Mouse (Mus musculus) spleen, adult 2 months (tissue): ENCODE results near the gene Nxpe4. TPM values are rescaled to one million over a fixed set of nuclear protein-coding genes. Genes with fewer than 3 reads are reported as not detected.
"Not testable (repeated sequence)": the region's sequence is repeated elsewhere in the genome, so short reads cannot be mapped to it uniquely, and the experiment has no call there.

Source experiments
- DNase-seq, 2 experiments: peaks; one replicate each; pipeline versions ENCODE4 v3.0.0 to v3.0.0-alpha.2; 2012 to 2021; ENCODE audit warnings: low spot score in 2 of 2, low read depth in 1 of 2
- H3K27ac ChIP-seq: fragments of 200-500 bp; 2 replicates; pipeline ENCODE4 v1.5.1; 2012; ENCODE audit warnings: low read length, inconsistent platforms; ENCODE audit not compliant: insufficient read depth
- H3K27me3 ChIP-seq: fragments of 200-500 bp; 2 replicates; pipeline ENCODE4 v1.6.1; 2012; ENCODE audit warnings: mild to moderate bottlenecking, moderate library complexity, low read length, inconsistent platforms; ENCODE audit not compliant: control insufficient read depth, insufficient read depth
- H3K36me3 ChIP-seq: fragments of 200-500 bp; 2 replicates; pipeline ENCODE4 v1.6.1; 2012; ENCODE audit warnings: mild to moderate bottlenecking, low read length, inconsistent platforms; ENCODE audit not compliant: control insufficient read depth, insufficient read depth
- H3K4me1 ChIP-seq: fragments of 200-500 bp; 2 replicates; pipeline ENCODE4 v1.6.1; 2011; ENCODE audit warnings: inconsistent platforms; ENCODE audit not compliant: control insufficient read depth, insufficient read depth, insufficient read length
- H3K4me3 ChIP-seq: fragments of 200-500 bp; 2 replicates; pipeline ENCODE4 v1.5.1; 2011; ENCODE audit warnings: mild to moderate bottlenecking, inconsistent platforms; ENCODE audit not compliant: insufficient read depth, insufficient read length; ENCODE audit errors: extremely low read depth
- CTCF ChIP-seq: fragments of 200-500 bp; IDR thresholded peaks from 2 replicates; pipeline ENCODE4 v1.5.1; 2011; ENCODE audit warnings: mild to moderate bottlenecking, inconsistent platforms; ENCODE audit not compliant: insufficient read depth, insufficient read length, insufficient replicate concordance; ENCODE audit errors: extremely low read depth
- POLR2A ChIP-seq: fragments of 200-500 bp; IDR thresholded peaks from 2 replicates; pipeline ENCODE4 v1.6.1; 2011; ENCODE audit warnings: low read depth, low read length, inconsistent platforms
- WGBS: fragments of 180-500 bp; shearing (Covaris S2); methylation state at CpG from one replicate; pipeline ENCODE4 v1.1.7; 2018; 5-methylcytosine and 5-hydroxymethylcytosine counted together
- polyA plus RNA-seq: library from polyadenylated mRNA; depleted of rRNA; stranded (reverse); fragments of >200 nt; gene quantifications from 2 replicates; pipeline ENCODE4 v1.2.3, GENCODE M21; 2012; rRNA removed

Gene Nxpe4
- 1.4 and 2.0 TPM in 2 replicates for polyA plus RNA-seq

- H3K27ac ChIP-seq, result no peak within 1 kb of the TSS
- DNase-seq, result no peak
- no peaks in the 10 kb centered on the region for H3K27me3 ChIP-seq
- H3K4me1 ChIP-seq, result no peaks in the 10 kb centered on the region
- no peaks in the 10 kb centered on the region for H3K36me3 ChIP-seq
- 36% methylated on average over 12 of the region's 12 CpGs for WGBS
- no peak within 1 kb of the TSS for H3K4me3 ChIP-seq
- TF ChIP-seq CTCF, result no peak
Observed at GRCm38 (mm10) chr9:48161505-48162192, at the start of gene Nxpe4. Nxpe4 (plus strand) TSS chr9:48162023.

- H3K27me3 ChIP-seq, result no peaks in the 10 kb centered on the region
- H3K4me3 ChIP-seq, result no peak overlapping the region
- H3K4me1 ChIP-seq, result no peaks in the 10 kb centered on the region
- H3K27ac ChIP-seq, result no peak overlapping the region
- no peaks in the 10 kb centered on the region for H3K36me3 ChIP-seq
- no peak for TF ChIP-seq POLR2A
- no peak for TF ChIP-seq CTCF
- no peak for DNase-seq
- 30% methylated on average over 3 of the region's 3 CpGs for WGBS
Observed at GRCm38 (mm10) chr9:48126815-48127214, 35.0 kb upstream of the Nxpe4 start.

GRCm38 (mm10) chr9:48137507-48137906 lies 24.3 kb upstream of the Nxpe4 start:
- TF ChIP-seq CTCF, result no peak
- TF ChIP-seq POLR2A, result no peak
- no peak for DNase-seq
- H3K4me3 ChIP-seq, result no peak overlapping the region
- WGBS, result 21% methylated on average over 3 of the region's 3 CpGs
- no peaks in the 10 kb centered on the region for H3K27me3 ChIP-seq
- H3K27ac ChIP-seq, result no peak overlapping the region
- no peaks in the 10 kb centered on the region for H3K36me3 ChIP-seq
- no peaks in the 10 kb centered on the region for H3K4me1 ChIP-seq

GRCm38 (mm10) chr9:48140485-48141411 lies 21.1 kb upstream of the Nxpe4 start:
- no peak for DNase-seq
- H3K27me3 ChIP-seq, result no peaks in the 10 kb centered on the region
- H3K4me3 ChIP-seq, result no peak overlapping the region
- WGBS, result 61% methylated on average over 8 of the region's 8 CpGs
- no peak overlapping the region for H3K27ac ChIP-seq
- no peaks in the 10 kb centered on the region for H3K36me3 ChIP-seq
- TF ChIP-seq CTCF (no peak), POLR2A (no peak)
- H3K4me1 ChIP-seq, result no peaks in the 10 kb centered on the region

- 81% methylated on average over 6 of the region's 6 CpGs for WGBS
- no peaks in the 10 kb centered on the region for H3K27me3 ChIP-seq
- H3K36me3 ChIP-seq, result no peaks in the 10 kb centered on the region
- TF ChIP-seq POLR2A (no peak), CTCF (no peak)
- DNase-seq, result no peak
- H3K4me1 ChIP-seq, result no peaks in the 10 kb centered on the region
- H3K27ac ChIP-seq, result no peak overlapping the region
- no peak overlapping the region for H3K4me3 ChIP-seq
Observed at GRCm38 (mm10) chr9:48142646-48143045, 19.2 kb upstream of the Nxpe4 start.

- TF ChIP-seq CTCF (no peak), POLR2A (no peak)
- H3K4me3 ChIP-seq, result no peak overlapping the region
- H3K36me3 ChIP-seq, result no peaks in the 10 kb centered on the region
- no peaks in the 10 kb centered on the region for H3K4me1 ChIP-seq
- no peak overlapping the region for H3K27ac ChIP-seq
- no peaks in the 10 kb centered on the region for H3K27me3 ChIP-seq
- WGBS, result 92% methylated on average over 3 of the region's 3 CpGs
- no peak for DNase-seq
Observed at GRCm38 (mm10) chr9:48146761-48147160, 15.1 kb upstream of the Nxpe4 start.

GRCm38 (mm10) chr9:48166531-48166930 lies 4.7 kb downstream of the Nxpe4 start:
- H3K27me3 ChIP-seq, H3K27ac ChIP-seq, DNase-seq, H3K4me1 ChIP-seq, H3K4me3 ChIP-seq, H3K36me3 ChIP-seq: not testable (repeated sequence)
- 88% methylated on average over 6 of the region's 6 CpGs for WGBS
